Mouse (Mus musculus): Measurements from ENCODE around the gene Krtap1-5. TPM values are rescaled to one million over a fixed set of nuclear protein-coding genes. Genes with fewer than 3 reads are reported as not detected.

Krtap1-5 gene
- polyA plus RNA-seq, 1 experiment from 2014 or later, result not detected

Other genes with a start within 250 kb of the Krtap1-5 start
- gene Krt26, start 243.1 kb downstream of the Krtap1-5 start, polyA plus RNA-seq (2015; fragmentation: Nextera tagmentation; extraction: Ambion mirVana), result not detected in 2 replicates
- not detected in 2 replicates for gene Krt27, start 229.9 kb downstream of the Krtap1-5 start, polyA plus RNA-seq (2015; fragmentation: Nextera tagmentation; extraction: Ambion mirVana)
- not detected in 2 replicates for gene Krt28, start 206.1 kb downstream of the Krtap1-5 start, polyA plus RNA-seq (2015; fragmentation: Nextera tagmentation; extraction: Ambion mirVana)
- 4.2 and 4.6 TPM in 2 replicates for gene Krt10, start 191.7 kb downstream of the Krtap1-5 start, polyA plus RNA-seq (2015; fragmentation: Nextera tagmentation; extraction: Ambion mirVana)
- gene Krt12, start 158.8 kb downstream of the Krtap1-5 start, polyA plus RNA-seq (2015; fragmentation: Nextera tagmentation; extraction: Ambion mirVana), result not detected in 2 replicates
- gene Krt20, start 142.9 kb downstream of the Krtap1-5 start, polyA plus RNA-seq (2015; fragmentation: Nextera tagmentation; extraction: Ambion mirVana), result 28.0 and 33.9 TPM in 2 replicates
- 0.54 and 0.67 TPM in 2 replicates for gene Krt23, start 87.9 kb downstream of the Krtap1-5 start, polyA plus RNA-seq (2015; fragmentation: Nextera tagmentation; extraction: Ambion mirVana)
- not detected in 2 replicates for gene Krt39, start 59.7 kb downstream of the Krtap1-5 start, polyA plus RNA-seq (2015; fragmentation: Nextera tagmentation; extraction: Ambion mirVana)
- not detected in 2 replicates for gene Krt40, start 37.9 kb downstream of the Krtap1-5 start, polyA plus RNA-seq (2015; fragmentation: Nextera tagmentation; extraction: Ambion mirVana)
- not detected in 2 replicates for gene Krtap3-3, start 30.2 kb downstream of the Krtap1-5 start, polyA plus RNA-seq (2015; fragmentation: Nextera tagmentation; extraction: Ambion mirVana)
- not detected in 2 replicates for gene Krtap3-2, start 24.2 kb downstream of the Krtap1-5 start, polyA plus RNA-seq (2015; fragmentation: Nextera tagmentation; extraction: Ambion mirVana)
- gene Gm11939, start 21.6 kb downstream of the Krtap1-5 start, polyA plus RNA-seq (2015; fragmentation: Nextera tagmentation; extraction: Ambion mirVana), result not detected in 2 replicates
- gene Krtap3-1, start 14.4 kb downstream of the Krtap1-5 start, polyA plus RNA-seq (2015; fragmentation: Nextera tagmentation; extraction: Ambion mirVana), result not detected in 2 replicates
- not detected in 2 replicates for gene Krtap1-4, start 2.6 kb upstream of the Krtap1-5 start, polyA plus RNA-seq (2015; fragmentation: Nextera tagmentation; extraction: Ambion mirVana)
- not detected in 2 replicates for gene Krtap1-3, start 10.3 kb upstream of the Krtap1-5 start, polyA plus RNA-seq (2015; fragmentation: Nextera tagmentation; extraction: Ambion mirVana)
- gene Krtap9-3, start 17.1 kb upstream of the Krtap1-5 start, polyA plus RNA-seq (2015; fragmentation: Nextera tagmentation; extraction: Ambion mirVana), result not detected in 2 replicates
- gene Gm11938, start 22.3 kb upstream of the Krtap1-5 start, polyA plus RNA-seq (2015; fragmentation: Nextera tagmentation; extraction: Ambion mirVana), result not detected in 2 replicates
- not detected in 2 replicates for gene Gm11937, start 29.2 kb upstream of the Krtap1-5 start, polyA plus RNA-seq (2015; fragmentation: Nextera tagmentation; extraction: Ambion mirVana)
- not detected in 2 replicates for gene Krtap2-4, start 33.8 kb upstream of the Krtap1-5 start, polyA plus RNA-seq (2015; fragmentation: Nextera tagmentation; extraction: Ambion mirVana)
- gene Gm11562, start 39.4 kb upstream of the Krtap1-5 start, polyA plus RNA-seq (2015; fragmentation: Nextera tagmentation; extraction: Ambion mirVana), result not detected in 2 replicates
- not detected in 2 replicates for gene Krtap4-1, start 47.2 kb upstream of the Krtap1-5 start, polyA plus RNA-seq (2015; fragmentation: Nextera tagmentation; extraction: Ambion mirVana)
- not detected in 2 replicates for gene Krtap4-2, start 54.1 kb upstream of the Krtap1-5 start, polyA plus RNA-seq (2015; fragmentation: Nextera tagmentation; extraction: Ambion mirVana)
- gene Krtap4-7, start 63.1 kb upstream of the Krtap1-5 start, polyA plus RNA-seq (2015; fragmentation: Nextera tagmentation; extraction: Ambion mirVana), result not detected in 2 replicates
- not detected in 2 replicates for gene Gm11555, start 69.2 kb upstream of the Krtap1-5 start, polyA plus RNA-seq (2015; fragmentation: Nextera tagmentation; extraction: Ambion mirVana)
- not detected in 2 replicates for gene Gm11563, start 77.9 kb upstream of the Krtap1-5 start, polyA plus RNA-seq (2015; fragmentation: Nextera tagmentation; extraction: Ambion mirVana)
- gene Krtap4-6, start 84.9 kb upstream of the Krtap1-5 start, polyA plus RNA-seq (2015; fragmentation: Nextera tagmentation; extraction: Ambion mirVana), result not detected in 2 replicates
- gene Gm14190, start 109.7 kb upstream of the Krtap1-5 start, polyA plus RNA-seq (2015; fragmentation: Nextera tagmentation; extraction: Ambion mirVana), result not detected in 2 replicates
- not detected in 2 replicates for gene Gm14180, start 153.3 kb upstream of the Krtap1-5 start, polyA plus RNA-seq (2015; fragmentation: Nextera tagmentation; extraction: Ambion mirVana)
- not detected in 2 replicates for gene Gm11595, start 191.9 kb upstream of the Krtap1-5 start, polyA plus RNA-seq (2015; fragmentation: Nextera tagmentation; extraction: Ambion mirVana)
- not detected in 2 replicates for gene Krtap4-8, start 199.7 kb upstream of the Krtap1-5 start, polyA plus RNA-seq (2015; fragmentation: Nextera tagmentation; extraction: Ambion mirVana)
- gene Krtap4-9, start 204.2 kb upstream of the Krtap1-5 start, polyA plus RNA-seq (2015; fragmentation: Nextera tagmentation; extraction: Ambion mirVana), result not detected in 2 replicates
- not detected in 2 replicates for gene Gm11596, start 212.5 kb upstream of the Krtap1-5 start, polyA plus RNA-seq (2015; fragmentation: Nextera tagmentation; extraction: Ambion mirVana)
- gene Gm11569, start 217.9 kb upstream of the Krtap1-5 start, polyA plus RNA-seq (2015; fragmentation: Nextera tagmentation; extraction: Ambion mirVana), result not detected in 2 replicates
- gene Gm11554, start 223.4 kb upstream of the Krtap1-5 start, polyA plus RNA-seq (2015; fragmentation: Nextera tagmentation; extraction: Ambion mirVana), result not detected in 2 replicates
- gene Krtap4-13, start 228.9 kb upstream of the Krtap1-5 start, polyA plus RNA-seq (2015; fragmentation: Nextera tagmentation; extraction: Ambion mirVana), result not detected in 2 replicates
- gene Gm11564, start 234.7 kb upstream of the Krtap1-5 start, polyA plus RNA-seq (2015; fragmentation: Nextera tagmentation; extraction: Ambion mirVana), result not detected in 2 replicates

Data from liver, embryonic 13.5 days (tissue).